Mouse (Mus musculus) limb, embryonic 11.5 days (tissue): ENCODE results near the gene Bnc1. TPM values are rescaled to one million over a fixed set of nuclear protein-coding genes. Genes with fewer than 3 reads are reported as not detected.

Source experiments
- ATAC-seq: fragments of 200-750 bp; cut with Nextera tagmentation; 2 replicates; pipeline ENCODE4 v1.8.0; 2017; ENCODE audit warnings: low read depth; ENCODE audit not compliant: insufficient number of reproducible peaks, low FRiP score, low TSS enrichment
- DNase-seq: peaks from one replicate; pipeline ENCODE4 v3.0.0-alpha.2; 2015; ENCODE audit warnings: low spot score
- H3K27ac ChIP-seq: fragments of 300-500 bp; sonication (generic); replicated peaks from 2 replicates; pipeline ENCODE4 v1.5.1; 2014; ENCODE audit warnings: low read depth, mild to moderate bottlenecking, low read length
- H3K27me3 ChIP-seq: fragments of 300-500 bp; sonication (generic); 2 replicates; pipeline ENCODE4 v1.6.1; 2014; ENCODE audit warnings: mild to moderate bottlenecking, low read length, mixed read lengths; ENCODE audit not compliant: control insufficient read depth, insufficient read depth
- H3K36me3 ChIP-seq: fragments of 300-500 bp; sonication (generic); 2 replicates; pipeline ENCODE4 v1.6.1; 2014; ENCODE audit warnings: mild to moderate bottlenecking, low read length, moderate library complexity, mixed read lengths; ENCODE audit not compliant: control insufficient read depth, insufficient read depth
- H3K4me1 ChIP-seq: fragments of 300-500 bp; sonication (generic); 2 replicates; pipeline ENCODE4 v1.6.1; 2014; ENCODE audit warnings: low read length, mixed read lengths; ENCODE audit not compliant: control insufficient read depth, insufficient read depth
- H3K4me2 ChIP-seq: fragments of 300-500 bp; sonication (generic); 2 replicates; pipeline ENCODE4 v1.6.1; 2014; ENCODE audit warnings: low read depth, mild to moderate bottlenecking, moderate library complexity; ENCODE audit not compliant: severe bottlenecking
- H3K4me3 ChIP-seq: fragments of 300-500 bp; sonication (generic); 2 replicates; pipeline ENCODE4 v1.5.1; 2014; ENCODE audit warnings: low read depth, low read length
- H3K9ac ChIP-seq: fragments of 300-500 bp; sonication (generic); 2 replicates; pipeline ENCODE4 v1.6.1; 2014; ENCODE audit warnings: mild to moderate bottlenecking, low read length
- H3K9me3 ChIP-seq: fragments of 300-500 bp; sonication (generic); 2 replicates; pipeline ENCODE4 v1.6.1; 2016; ENCODE audit warnings: low read length; ENCODE audit not compliant: control insufficient read depth
- WGBS: fragments of 180-500 bp; shearing (Covaris S2); extraction: QIAGEN DNeasy Blood & Tissue Kit; methylation state at CpG from one replicate; pipeline ENCODE4 v1.1.7; 2014; 5-methylcytosine and 5-hydroxymethylcytosine counted together
- polyA plus RNA-seq: library from polyadenylated mRNA; unstranded; fragments of >200 nt; fragmentation: Nextera tagmentation; extraction: Ambion mirVana; gene quantifications from 2 replicates; pipeline ENCODE4 v1.2.1, GENCODE M21; 2014

Gene Bnc1
- polyA plus RNA-seq, 1 experiment from 2014 or later = 2.9 TPM

DNA sequence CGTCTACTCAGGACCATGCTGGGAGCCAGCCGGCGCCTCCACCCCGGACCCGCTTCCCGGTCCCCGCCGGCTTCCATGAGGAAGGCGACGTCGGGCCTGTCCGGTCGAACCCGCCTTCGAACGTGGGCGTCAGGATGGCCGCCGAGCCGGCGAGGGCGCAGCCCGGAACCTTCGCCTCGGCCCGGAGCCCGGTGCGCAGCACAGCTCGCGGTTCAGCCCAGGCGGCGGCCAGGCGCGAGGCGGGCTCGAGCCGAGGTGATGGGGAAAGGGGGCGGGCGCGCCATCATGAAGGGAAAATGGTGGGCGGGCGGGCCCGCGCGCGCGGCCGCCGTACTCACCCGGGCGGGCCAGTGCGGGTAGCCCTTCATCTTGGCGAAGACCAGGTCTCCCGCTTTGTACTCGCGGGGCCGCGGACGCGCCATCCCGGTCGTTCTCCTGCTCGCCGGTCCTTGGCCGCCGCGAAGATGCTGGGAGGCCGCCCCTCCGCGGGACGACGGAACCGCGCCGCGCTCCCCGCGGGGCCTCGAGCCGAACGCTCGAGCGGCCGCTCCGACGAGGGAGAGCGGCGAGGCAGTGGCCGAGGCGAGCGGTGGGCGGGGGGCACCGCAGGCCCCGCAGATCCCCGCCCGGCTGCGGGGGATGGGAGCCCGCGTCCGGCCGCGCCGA lies 58.4 kb downstream of the Bnc1 start:
- ATAC-seq = peak; percentile 77
- Histone ChIP-seq H3K9ac (peak overlapping the region; percentile 98), H3K4me3 (peak overlapping the region; percentile 92), H3K27me3 (no peaks in the 10 kb centered on the region), H3K27ac (peak overlapping the region; percentile 93), H3K36me3 (no peaks in the 10 kb centered on the region), H3K9me3 (no peaks in the 10 kb centered on the region), H3K4me1 (peaks cover 6% of the 10 kb centered on the region; the same call in 1 of the 2 replicates), H3K4me2 (peak overlapping the region; percentile 74)
- WGBS = 0% methylated on average over 85 of the region's 103 CpGs
- DNase-seq = peak; percentile 80

GRCm38 (mm10) chr7:81933061-81933600 lies 59.0 kb downstream of the Bnc1 start:
- no peaks in the 10 kb centered on the region for H3K9me3 ChIP-seq
- no peaks in the 10 kb centered on the region for H3K36me3 ChIP-seq
- peak overlapping the region; percentile 93; the same call in 1 of the 2 replicates for H3K27ac ChIP-seq
- peak; percentile 32; the same call in 1 of the 2 replicates for ATAC-seq
- H3K4me1 ChIP-seq = peaks cover 6% of the 10 kb centered on the region; the same call in 1 of the 2 replicates
- H3K4me2 ChIP-seq = peak overlapping the region; percentile 74
- H3K9ac ChIP-seq = peak overlapping the region; percentile 98
- peak overlapping the region; percentile 92 for H3K4me3 ChIP-seq
- DNase-seq = no peak
- no peaks in the 10 kb centered on the region for H3K27me3 ChIP-seq
- WGBS = 7% methylated on average over 23 of the region's 23 CpGs

- H3K36me3 ChIP-seq = no peaks in the 10 kb centered on the region
- H3K4me3 ChIP-seq = peak overlapping the region; percentile 92
- H3K27me3 ChIP-seq = no peaks in the 10 kb centered on the region
- H3K4me1 ChIP-seq = peaks cover 6% of the 10 kb centered on the region; the same call in 1 of the 2 replicates
- 37% methylated on average over 5 of the region's 5 CpGs for WGBS
- ATAC-seq = no peak
- no peak overlapping the region for H3K27ac ChIP-seq
- H3K4me2 ChIP-seq = peak overlapping the region; percentile 74
- H3K9me3 ChIP-seq = no peaks in the 10 kb centered on the region
- H3K9ac ChIP-seq = peak overlapping the region; percentile 98
- no peak for DNase-seq
Measured at GRCm38 (mm10) chr7:81932521-81933045, 59.5 kb downstream of the Bnc1 start.

DNA sequence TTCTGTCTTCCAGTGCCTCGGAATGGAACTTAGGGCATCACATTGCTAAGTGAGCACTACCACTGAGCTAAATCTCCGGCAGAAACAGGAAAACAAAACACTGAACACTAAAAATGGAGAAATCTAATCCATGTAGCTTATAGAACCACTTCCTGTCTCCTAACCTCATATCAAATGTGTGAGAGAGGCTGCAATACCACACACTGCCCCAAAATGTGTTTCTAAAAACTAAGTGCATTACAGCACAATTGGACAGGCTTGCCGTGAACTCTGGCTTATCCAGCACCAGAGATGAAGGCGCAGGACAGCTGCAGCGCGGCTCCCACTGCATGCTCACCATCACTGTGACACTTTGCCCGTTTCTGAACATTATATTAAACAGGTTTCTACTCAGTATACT lies 63.1 kb downstream of the Bnc1 start:
- ATAC-seq (no peak), DNase-seq (no peak)
- H3K27ac ChIP-seq = no peak overlapping the region
- H3K27me3 ChIP-seq = no peaks in the 10 kb centered on the region
- peaks cover 6% of the 10 kb centered on the region; the same call in 1 of the 2 replicates for H3K4me1 ChIP-seq
- H3K9ac ChIP-seq = no peak overlapping the region
- no peaks in the 10 kb centered on the region for H3K36me3 ChIP-seq
- H3K4me2 ChIP-seq = no peak overlapping the region
- no peaks in the 10 kb centered on the region for H3K9me3 ChIP-seq
- no peak overlapping the region for H3K4me3 ChIP-seq
- 85% methylated on average over 7 of the region's 7 CpGs for WGBS

DNA sequence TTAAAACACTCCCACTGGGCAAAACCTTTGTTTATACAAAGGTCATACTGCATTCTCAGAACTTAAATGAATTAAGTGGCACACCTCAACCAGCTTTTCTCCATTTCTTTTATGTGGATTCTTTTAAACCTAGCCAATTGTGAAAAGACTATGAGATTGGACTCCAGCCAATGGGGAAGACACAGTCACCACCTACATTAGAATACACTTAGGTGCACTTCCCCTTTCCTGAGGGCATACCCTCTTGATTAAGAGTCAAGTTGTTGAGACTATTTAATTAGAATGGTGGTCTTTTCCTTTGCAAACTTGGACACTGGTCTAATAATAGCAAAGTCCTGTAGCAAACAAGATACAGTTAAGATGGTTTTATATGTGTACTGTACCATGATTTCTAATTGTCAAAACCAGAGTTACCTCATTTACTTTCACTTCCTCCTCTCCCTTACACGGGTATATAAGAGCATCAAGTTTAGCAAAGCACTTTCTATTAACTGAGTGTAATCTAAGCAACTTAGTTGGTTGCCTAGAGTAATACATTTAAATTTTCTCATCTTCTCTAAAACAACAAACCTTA lies 70.6 kb downstream of the Bnc1 start:
- ATAC-seq (no peak), DNase-seq (no peak)
- Histone ChIP-seq H3K4me2 (no peak overlapping the region), H3K9me3 (no peaks in the 10 kb centered on the region), H3K27me3 (no peaks in the 10 kb centered on the region), H3K36me3 (no peaks in the 10 kb centered on the region), H3K9ac (no peak overlapping the region), H3K4me1 (peaks cover 5% of the 10 kb centered on the region), H3K4me3 (no peak overlapping the region), H3K27ac (no peak overlapping the region)
- 73% methylated on average over 1 of the region's 1 CpGs for WGBS

DNA sequence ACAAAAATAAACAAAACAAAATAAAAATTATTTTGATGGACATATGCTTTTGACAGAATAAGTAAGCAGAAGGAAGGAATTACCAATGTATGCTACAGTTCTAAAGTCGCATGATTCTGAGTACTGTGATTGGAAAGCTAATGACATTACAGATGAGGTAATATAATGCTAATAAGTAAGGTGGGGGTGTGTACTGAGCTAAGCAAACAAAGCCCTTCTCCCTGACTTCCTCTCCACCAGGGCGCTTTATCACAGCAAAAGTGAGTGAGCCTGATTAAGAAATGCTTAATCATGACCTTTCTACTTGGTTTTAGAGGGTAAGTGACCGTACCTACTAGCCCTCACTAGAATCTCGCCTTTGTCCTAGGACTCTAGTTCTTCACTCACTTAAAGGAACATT lies 71.8 kb downstream of the Bnc1 start:
- H3K36me3 ChIP-seq = no peaks in the 10 kb centered on the region
- ATAC-seq (no peak), DNase-seq (no peak)
- peaks cover 5% of the 10 kb centered on the region for H3K4me1 ChIP-seq
- H3K4me2 ChIP-seq = no peak overlapping the region
- H3K4me3 ChIP-seq = no peak overlapping the region
- H3K9me3 ChIP-seq = no peaks in the 10 kb centered on the region
- no peak overlapping the region for H3K9ac ChIP-seq
- H3K27me3 ChIP-seq = no peaks in the 10 kb centered on the region
- WGBS = 89% methylated on average over 4 of the region's 4 CpGs
- no peak overlapping the region for H3K27ac ChIP-seq

GRCm38 (mm10) chr7:81918316-81918715 lies 73.8 kb downstream of the Bnc1 start:
- no peak overlapping the region for H3K4me2 ChIP-seq
- H3K27me3 ChIP-seq = no peaks in the 10 kb centered on the region
- no peak; the same call in 1 of the 2 replicates for ATAC-seq
- no peak overlapping the region for H3K27ac ChIP-seq
- no peak overlapping the region for H3K9ac ChIP-seq
- 18% methylated on average over 5 of the region's 5 CpGs for WGBS
- peaks cover 5% of the 10 kb centered on the region for H3K4me1 ChIP-seq
- H3K4me3 ChIP-seq = no peak overlapping the region
- DNase-seq = peak; percentile 44
- H3K9me3 ChIP-seq = no peaks in the 10 kb centered on the region
- H3K36me3 ChIP-seq = no peaks in the 10 kb centered on the region
